Mouse (Mus musculus): Measurements from ENCODE around the gene 1810055G02Rik. TPM values are rescaled to one million over a fixed set of nuclear protein-coding genes. Genes with fewer than 3 reads are reported as not detected.

Gene 1810055G02Rik
- total RNA-seq (2023): 6.4 TPM

DNA sequence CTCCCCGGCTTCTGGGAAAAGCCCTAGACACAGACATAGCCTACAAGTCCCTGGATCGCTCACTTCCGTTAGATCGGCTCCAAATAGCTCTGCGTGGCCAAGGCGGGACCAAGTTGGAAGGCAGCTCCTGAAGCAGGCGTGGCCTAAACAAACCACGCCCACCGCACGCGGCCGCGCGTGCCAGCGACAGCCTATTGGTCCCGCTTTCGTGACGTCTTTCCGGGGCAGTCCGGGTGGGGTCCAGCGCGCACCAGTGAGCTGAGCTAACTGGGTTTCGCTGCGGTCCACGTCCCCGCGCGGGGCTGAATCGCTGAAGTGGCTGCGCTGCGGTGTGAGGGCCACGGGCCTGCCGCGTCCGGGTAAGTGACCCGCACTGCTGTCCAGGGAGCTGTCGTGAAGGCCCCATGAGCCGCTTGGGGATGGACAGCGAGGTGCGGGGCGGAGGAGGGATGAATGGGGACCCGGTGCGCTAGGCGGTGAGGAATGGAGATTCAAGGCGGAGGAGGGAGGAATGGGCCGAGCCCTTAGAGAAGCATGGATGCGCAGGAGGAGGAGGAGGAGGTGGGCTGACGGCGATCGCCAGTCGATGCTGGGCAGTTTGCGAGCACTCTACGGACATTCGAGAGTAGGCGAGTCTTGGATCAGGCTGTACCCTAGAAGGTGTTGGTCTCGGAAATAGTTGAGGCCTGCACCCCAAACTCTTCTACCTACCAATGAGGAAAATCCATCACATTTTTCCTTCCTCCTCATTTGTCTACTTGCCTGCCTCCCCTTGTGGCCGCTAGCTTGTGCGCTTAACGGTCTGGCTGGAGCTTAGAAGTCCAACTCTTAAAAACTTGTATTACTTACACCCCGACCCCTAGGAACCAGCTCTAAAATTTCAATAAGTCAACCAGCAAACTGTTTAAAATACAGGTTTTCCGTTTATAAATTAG lies at the start of gene 1810055G02Rik:
Gene 1810055G02Rik, plus strand, starts transcription at position 216 of the 935 bp plus-strand sequence.

DNA sequence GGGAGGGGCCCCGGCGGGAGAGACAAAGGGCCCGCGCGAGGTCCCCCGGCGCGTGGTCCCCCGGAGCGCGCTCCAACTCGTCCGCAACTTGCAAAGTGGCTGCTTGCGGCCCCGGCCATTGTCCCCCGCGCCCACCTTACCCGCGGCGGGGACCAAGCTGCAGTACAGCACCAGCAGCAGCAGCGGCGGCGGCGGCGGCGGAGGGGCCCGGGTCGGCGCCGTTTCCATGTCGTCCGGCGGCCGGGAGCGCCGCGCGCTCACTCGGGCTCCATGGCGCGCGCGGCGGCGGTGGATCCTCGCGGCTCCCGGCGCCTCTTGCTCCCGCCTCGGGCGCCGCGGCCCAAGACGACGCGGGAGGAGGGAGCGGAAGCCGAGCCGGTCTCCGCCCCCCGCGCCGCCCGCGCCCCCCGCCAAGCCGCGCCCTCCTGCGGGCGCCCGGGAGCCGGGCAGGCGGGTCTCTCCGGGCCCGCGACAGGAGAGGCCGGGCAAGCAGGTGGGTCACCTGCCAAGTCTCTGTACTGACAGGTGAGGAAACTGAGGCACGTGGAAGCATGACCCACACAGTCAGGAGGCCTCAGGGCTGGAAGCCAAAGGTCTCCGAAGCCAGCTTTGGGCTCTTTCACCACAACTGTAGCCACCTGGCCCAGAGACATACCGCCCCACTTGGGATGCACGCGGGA lies 21.7 kb upstream of the 1810055G02Rik start, which contains the start of gene Lrp5:
Gene Lrp5, minus strand, starts transcription at position 350 of the 680 bp plus-strand sequence.

DNA sequence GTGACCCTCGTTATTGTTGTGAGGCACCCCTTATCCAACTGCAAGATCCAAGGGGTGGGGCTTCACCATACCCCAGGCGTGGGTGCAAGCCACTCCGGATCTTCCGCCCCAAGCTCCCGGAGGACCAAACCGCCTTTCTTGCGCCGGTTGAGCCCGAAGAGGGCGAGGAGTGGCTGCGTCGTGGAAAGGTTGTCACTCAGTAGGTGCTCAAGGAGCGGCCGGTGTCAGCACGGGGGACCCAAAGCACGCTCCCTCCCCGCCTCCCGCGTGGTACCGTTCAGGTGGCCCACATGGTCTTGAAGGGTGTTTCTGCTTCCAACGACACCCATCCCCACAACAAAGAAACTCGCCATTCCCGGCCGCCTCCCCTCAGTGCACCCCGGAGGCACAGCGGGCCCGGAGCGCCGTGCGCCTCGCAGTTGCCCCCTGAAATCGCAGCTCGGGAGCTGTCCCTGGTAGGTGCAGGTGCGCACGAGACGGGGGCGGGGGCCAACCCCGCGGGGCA lies 59.2 kb downstream of the 1810055G02Rik start, which contains the start of gene Kmt5b:
Gene Kmt5b, plus strand, starts transcription at position 146 of the 505 bp plus-strand sequence.

Other genes starting within 250 kb of the 1810055G02Rik start
- gene Ppp6r3, start 132.5 kb upstream of the 1810055G02Rik start, total RNA-seq (2023): 146 TPM
- 8.2 TPM for gene Lrp5, start 21.7 kb upstream of the 1810055G02Rik start, total RNA-seq (2023)
- gene Kmt5b, start 59.1 kb downstream of the 1810055G02Rik start, total RNA-seq (2023): 169 TPM
- gene Chka, start 143.5 kb downstream of the 1810055G02Rik start, total RNA-seq (2023): 62.4 TPM
- 58.1 TPM for gene Tcirg1, start 198.8 kb downstream of the 1810055G02Rik start, total RNA-seq (2023)
- gene Ndufs8, start 204.5 kb downstream of the 1810055G02Rik start, total RNA-seq (2023): 53.0 TPM
- 0.86 TPM for gene Aldh3b1, start 221.5 kb downstream of the 1810055G02Rik start, total RNA-seq (2023)
- 27.8 TPM for gene Unc93b1, start 226.9 kb downstream of the 1810055G02Rik start, total RNA-seq (2023)

All from CD4-positive naive resting alpha-beta T cell, adult 57 days (primary cell).